Mouse (Mus musculus): ENCODE measurements at regions not wholly inside any gene's neighbourhood (a gene's known extent, or its start where the extent isn't known, plus 50 kb on each side); places are given as distances from the start of the nearest gene placed in this dataset.

DNA sequence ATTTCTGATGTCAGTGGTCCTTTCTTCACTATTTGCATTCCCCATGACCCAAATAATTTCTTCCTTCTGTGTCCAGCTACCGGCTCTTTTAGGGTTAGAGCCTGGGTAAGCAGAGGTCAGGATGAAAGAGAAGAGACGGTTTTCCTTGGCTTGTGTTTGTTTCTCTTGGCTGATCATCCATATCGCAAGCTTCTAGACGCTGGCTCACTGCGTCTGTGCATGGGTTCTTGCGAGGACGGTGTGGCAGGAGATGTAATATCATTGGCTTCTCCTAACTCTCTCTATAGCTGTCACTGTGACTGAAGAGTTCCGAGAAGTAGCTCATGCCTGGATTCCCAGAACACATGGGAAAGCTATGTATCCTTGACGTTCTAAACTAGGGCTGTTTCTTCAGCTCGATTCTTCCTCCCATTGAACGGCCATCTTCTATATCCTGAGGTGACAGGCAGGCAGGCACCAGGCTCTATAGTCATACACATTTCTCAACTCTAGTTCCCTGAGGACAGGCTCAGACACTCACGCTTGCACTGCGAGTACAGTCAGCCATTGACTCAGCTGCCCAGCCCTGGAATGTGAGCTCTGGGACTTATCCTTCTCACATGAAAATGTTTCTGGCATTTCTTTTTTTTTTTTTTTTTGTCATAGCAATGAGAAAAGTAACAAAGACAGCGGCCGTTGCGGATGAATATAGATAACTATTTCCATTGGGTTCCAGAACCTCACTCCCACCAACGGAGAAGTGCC lies 85.0 kb downstream of the Bach1 start:
- H3K4me3 ChIP-seq, result no peak overlapping the region
- no peaks in the 10 kb centered on the region for H3K9me3 ChIP-seq (replicated peaks)
- no peaks in the 10 kb centered on the region for H3K36me3 ChIP-seq
- H3K27me3 ChIP-seq (ENCODE audit: low read depth, poor library complexity, severe bottlenecking), result no peaks in the 10 kb centered on the region
- peaks cover 28% of the 10 kb centered on the region for H3K4me1 ChIP-seq
- DNase-seq (ENCODE audit: low spot score), result peak; percentile 11
- no peak overlapping the region for H3K27ac ChIP-seq (replicated peaks)
- WGBS, result 61% methylated on average over 17 of the region's 17 CpGs

DNA sequence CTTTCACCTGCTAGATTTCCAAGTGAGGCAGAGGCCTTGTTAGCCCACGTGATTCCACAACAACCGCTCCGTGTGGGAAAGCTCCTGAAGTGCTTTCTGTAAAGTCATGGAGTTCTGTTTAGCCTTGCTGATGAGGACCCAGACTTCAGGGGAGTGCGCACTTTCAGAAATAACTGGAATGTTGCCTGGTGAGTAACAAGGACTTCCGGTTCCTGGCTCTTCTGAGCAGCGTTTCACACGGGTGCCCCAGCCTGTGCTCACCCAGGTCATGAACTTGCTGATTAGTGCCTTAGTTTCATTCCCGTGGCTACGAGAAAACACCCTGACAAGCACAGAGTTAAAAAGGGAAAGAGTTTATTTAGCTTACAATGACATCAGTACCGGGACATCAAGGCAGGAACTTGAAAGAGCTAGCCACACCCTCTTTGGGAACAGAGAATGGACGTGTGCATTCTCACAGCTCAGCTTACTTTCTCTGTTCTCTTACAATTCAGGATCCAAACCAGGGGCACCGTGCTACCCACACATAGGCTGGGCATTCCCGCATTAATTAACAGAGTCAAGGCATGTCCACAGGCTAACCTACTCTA lies 85.8 kb downstream of the Bach1 start:
- peak; percentile 12 for DNase-seq (ENCODE audit: low spot score)
- WGBS, result 58% methylated on average over 13 of the region's 13 CpGs
- H3K27me3 ChIP-seq (ENCODE audit: low read depth, poor library complexity, severe bottlenecking), result no peaks in the 10 kb centered on the region

GRCm38 (mm10) chr16:87789539-87789938 lies 90.8 kb downstream of the Bach1 start:
- DNase-seq (ENCODE audit: low spot score), result no peak
- H3K4me3 ChIP-seq, result no peak overlapping the region
- no peaks in the 10 kb centered on the region for H3K9me3 ChIP-seq (replicated peaks)
- 89% methylated on average over 10 of the region's 10 CpGs for WGBS
- H3K27me3 ChIP-seq (ENCODE audit: low read depth, poor library complexity, severe bottlenecking), result no peaks in the 10 kb centered on the region
- H3K4me1 ChIP-seq, result 0 out of 2 replicates have a peak, but pooled peaks cover 3% of the 10 kb centered on the region
- no peaks in the 10 kb centered on the region for H3K36me3 ChIP-seq
- H3K27ac ChIP-seq (replicated peaks), result no peak overlapping the region

More for the DNA sequence above, 85.8 kb downstream of the Bach1 start:
- no peaks in the 10 kb centered on the region for H3K9me3 ChIP-seq (replicated peaks)
- H3K4me1 ChIP-seq, result peaks cover 28% of the 10 kb centered on the region
- H3K27ac ChIP-seq (replicated peaks), result no peak overlapping the region; the same call in 1 of the 2 replicates
- H3K4me3 ChIP-seq, result no peak overlapping the region
- H3K36me3 ChIP-seq, result no peaks in the 10 kb centered on the region

DNA sequence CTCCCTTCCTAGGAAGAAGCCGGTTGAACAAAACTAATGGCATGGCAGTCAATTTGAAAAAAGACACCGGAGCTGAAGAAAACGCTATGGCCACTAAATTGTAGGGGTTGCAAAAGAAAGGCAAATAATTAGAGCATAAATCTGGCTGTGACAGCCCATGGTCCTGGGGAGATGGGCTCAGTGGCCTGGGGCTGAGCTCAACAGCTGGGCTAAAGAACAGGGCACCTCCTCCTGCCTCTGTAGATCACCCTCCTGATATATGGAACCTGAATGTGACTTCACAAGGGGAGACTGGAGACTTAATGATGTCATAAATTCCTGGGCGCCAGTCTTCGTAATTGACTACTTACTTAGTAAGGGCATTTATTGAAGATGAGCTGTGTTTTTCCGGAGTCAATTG lies 91.2 kb downstream of the Bach1 start:
- Histone ChIP-seq H3K9me3 (replicated peaks) (no peaks in the 10 kb centered on the region), H3K4me1 (no peaks in the 10 kb centered on the region), H3K4me3 (no peak overlapping the region), H3K27me3 (ENCODE audit: low read depth, poor library complexity, severe bottlenecking) (no peaks in the 10 kb centered on the region), H3K27ac (replicated peaks) (no peak overlapping the region), H3K36me3 (no peaks in the 10 kb centered on the region)
- 91% methylated on average over 6 of the region's 6 CpGs for WGBS
- no peak for DNase-seq (ENCODE audit: low spot score)

DNA sequence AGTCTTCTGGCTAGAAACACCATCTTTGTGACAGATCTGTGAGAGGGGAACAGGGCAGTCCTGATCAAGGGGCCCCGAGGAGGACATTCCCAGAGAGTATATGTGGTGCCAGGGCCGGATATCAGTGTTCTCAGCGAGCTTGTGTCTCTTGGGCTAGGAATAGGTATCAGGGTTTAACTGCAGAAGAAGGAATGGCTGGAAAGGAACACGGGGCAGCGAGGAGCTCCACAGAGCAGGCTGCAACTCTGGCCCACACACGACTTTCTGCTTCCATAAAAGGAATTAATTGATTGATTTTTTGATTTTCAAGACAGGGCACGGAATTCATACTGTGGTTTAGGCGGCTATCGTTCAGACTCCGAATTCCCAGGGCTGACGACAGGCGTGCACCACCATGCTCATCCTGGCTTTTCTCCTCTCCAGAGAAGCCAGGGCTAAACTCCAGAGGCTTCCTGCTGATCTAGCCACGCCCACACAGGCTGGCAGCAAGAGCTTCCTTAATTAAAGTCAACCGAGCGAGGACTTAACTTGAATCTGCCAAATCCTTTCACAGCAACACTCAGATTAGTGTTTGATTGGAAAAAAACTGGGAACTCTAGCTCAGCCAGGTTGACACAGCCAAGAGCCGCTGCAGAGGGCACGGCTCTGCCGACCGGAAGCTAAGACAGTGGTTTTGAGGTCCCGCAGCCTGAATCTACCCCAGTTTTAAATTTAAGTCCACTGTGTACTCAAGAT lies 97.9 kb downstream of the Bach1 start:
- H3K27ac ChIP-seq (replicated peaks), result peak overlapping the region; percentile 42
- 5% methylated on average over 20 of the region's 20 CpGs for WGBS

GRCm38 (mm10) chr16:87802317-87802716 lies 103.6 kb downstream of the Bach1 start:
- peaks cover 9% of the 10 kb centered on the region; the same call in 1 of the 2 replicates for H3K27me3 ChIP-seq (ENCODE audit: low read depth, poor library complexity, severe bottlenecking)
- 91% methylated on average over 4 of the region's 4 CpGs for WGBS
- DNase-seq (ENCODE audit: low spot score), result no peak
- H3K4me1 ChIP-seq, result peaks cover 7% of the 10 kb centered on the region
- no peak overlapping the region for H3K4me3 ChIP-seq
- no peaks in the 10 kb centered on the region for H3K9me3 ChIP-seq (replicated peaks)
- H3K27ac ChIP-seq (replicated peaks), result no peak overlapping the region
- H3K36me3 ChIP-seq, result no peaks in the 10 kb centered on the region

More for the DNA sequence above, 97.9 kb downstream of the Bach1 start:
- no peaks in the 10 kb centered on the region for H3K36me3 ChIP-seq
- no peaks in the 10 kb centered on the region for H3K9me3 ChIP-seq (replicated peaks)
- H3K27me3 ChIP-seq (ENCODE audit: low read depth, poor library complexity, severe bottlenecking), result peaks cover 23% of the 10 kb centered on the region
- H3K4me1 ChIP-seq, result peaks cover 17% of the 10 kb centered on the region
- peak; percentile 65 for DNase-seq (ENCODE audit: low spot score)
- peak overlapping the region; percentile 49 for H3K4me3 ChIP-seq

DNA sequence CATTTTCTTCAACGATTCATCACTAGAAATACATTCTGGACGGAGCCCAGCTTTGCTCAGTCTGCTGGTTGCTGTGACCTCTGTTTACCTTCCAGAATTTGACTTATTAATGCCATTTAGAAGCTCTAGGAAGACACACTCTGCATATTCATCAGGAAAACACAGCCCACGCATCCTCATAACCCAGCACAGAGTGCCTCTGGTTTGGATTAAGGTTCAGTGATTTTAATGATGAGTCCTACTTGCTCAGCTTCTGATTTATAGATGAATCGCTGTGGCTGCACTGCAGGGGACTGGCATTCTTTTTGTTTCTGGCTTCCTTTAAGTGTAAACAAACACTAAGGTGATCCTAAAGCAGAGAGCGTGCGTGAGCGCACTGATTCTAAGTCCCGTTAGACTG lies 118.8 kb downstream of the Bach1 start:
- no peak overlapping the region for H3K27ac ChIP-seq (replicated peaks)
- no peaks in the 10 kb centered on the region for H3K36me3 ChIP-seq
- no peaks in the 10 kb centered on the region for H3K27me3 ChIP-seq (ENCODE audit: low read depth, poor library complexity, severe bottlenecking)
- no peaks in the 10 kb centered on the region for H3K9me3 ChIP-seq (replicated peaks)
- no peak overlapping the region for H3K4me3 ChIP-seq
- no peak for DNase-seq (ENCODE audit: low spot score)
- no peaks in the 10 kb centered on the region for H3K4me1 ChIP-seq
- 79% methylated on average over 8 of the region's 8 CpGs for WGBS

DNA sequence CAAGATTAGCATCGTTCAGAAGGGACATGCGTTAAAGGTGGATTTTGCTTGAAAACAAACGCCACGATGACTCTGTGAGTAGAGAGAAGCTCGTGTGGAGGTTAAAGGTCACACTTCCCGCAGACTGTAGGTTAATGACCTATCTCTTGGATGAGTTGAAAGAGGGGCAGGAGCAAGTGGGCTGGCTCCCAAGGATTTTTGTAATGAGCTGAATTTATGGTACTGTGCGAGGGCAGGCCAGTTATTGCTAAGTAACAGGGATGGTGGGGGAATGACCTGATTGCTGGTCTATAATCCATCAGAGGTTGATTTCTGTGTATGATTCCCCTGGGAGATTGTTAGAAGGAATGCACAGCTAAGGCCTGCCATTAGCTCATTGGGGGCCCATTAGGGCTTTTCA lies 135.6 kb downstream of the Bach1 start:
- no peaks in the 10 kb centered on the region for H3K27me3 ChIP-seq (ENCODE audit: low read depth, poor library complexity, severe bottlenecking)
- H3K36me3 ChIP-seq, result no peaks in the 10 kb centered on the region
- WGBS, result 64% methylated on average over 7 of the region's 7 CpGs
- peak; percentile 14 for DNase-seq (ENCODE audit: low spot score)
- no peak overlapping the region for H3K27ac ChIP-seq (replicated peaks)
- no peak overlapping the region for H3K4me3 ChIP-seq
- H3K4me1 ChIP-seq, result peaks cover 3% of the 10 kb centered on the region; the same call in 1 of the 2 replicates
- H3K9me3 ChIP-seq (replicated peaks), result no peaks in the 10 kb centered on the region

- DNase-seq (ENCODE audit: low spot score), result peak; percentile 73
- H3K4me1 ChIP-seq, result no peaks in the 10 kb centered on the region
- WGBS, result 29% methylated on average over 16 of the region's 16 CpGs
- H3K9me3 ChIP-seq (replicated peaks), result no peaks in the 10 kb centered on the region
- no peak overlapping the region for H3K27ac ChIP-seq (replicated peaks)
- H3K4me3 ChIP-seq, result no peak overlapping the region
- H3K36me3 ChIP-seq, result no peaks in the 10 kb centered on the region
- no peaks in the 10 kb centered on the region for H3K27me3 ChIP-seq (ENCODE audit: low read depth, poor library complexity, severe bottlenecking)
These were observed 142.3 kb downstream of the Bach1 start for GRCm38 (mm10) chr16:87840949-87841546.

Measured in midbrain, embryonic 10.5 days (tissue).